Mouse (Mus musculus): ENCODE measurements around the gene Olfr509.
"Not testable (repeated sequence)": the region's sequence is repeated elsewhere in the genome, so short reads cannot be mapped to it uniquely, and the experiment has no call there.

Olfr509 gene

DNA sequence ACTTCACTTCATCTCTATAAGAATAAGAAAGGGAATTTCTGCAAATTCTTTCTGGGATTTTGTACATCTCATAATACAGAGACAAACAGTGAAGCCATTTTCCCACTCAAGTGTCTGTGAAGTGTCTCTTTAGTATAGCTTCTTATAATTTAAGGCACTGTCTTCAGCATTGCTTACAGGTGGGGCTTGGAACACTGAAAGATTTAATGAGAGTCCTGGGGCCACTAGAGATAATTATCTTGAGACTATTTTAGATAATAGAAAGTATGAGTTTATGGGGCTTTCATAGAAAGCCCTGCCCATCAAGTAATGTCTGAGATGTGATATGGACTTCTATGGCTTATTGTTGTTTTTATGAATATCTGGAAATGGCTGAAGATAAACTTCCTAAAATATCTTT lies at the start of gene Olfr509:
TSS of gene Olfr509 (minus strand) at position 101 of the 400 bp plus-strand sequence.
- DNase-seq, result no peak

DNA sequence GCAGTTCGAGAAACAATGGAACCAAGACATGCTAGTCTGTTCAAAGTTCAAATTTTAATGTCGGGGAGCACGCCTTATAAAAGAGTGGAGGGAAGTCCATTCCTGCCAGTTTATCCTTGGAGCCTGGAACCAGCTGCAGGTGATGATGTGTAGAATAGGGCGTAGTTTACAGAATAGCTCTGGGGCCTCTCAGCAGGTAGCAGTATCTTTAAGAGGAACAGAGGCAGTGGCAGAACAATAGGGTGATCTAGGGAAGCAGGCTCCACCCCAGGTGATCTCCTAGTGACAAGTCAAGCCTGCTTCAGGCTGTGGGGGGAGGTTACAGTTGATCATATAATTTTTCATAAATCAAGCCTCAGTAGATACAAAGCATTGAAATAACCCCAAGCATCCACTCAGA lies 27.2 kb upstream of the Olfr509 start:
- DNase-seq, result no peak

DNA sequence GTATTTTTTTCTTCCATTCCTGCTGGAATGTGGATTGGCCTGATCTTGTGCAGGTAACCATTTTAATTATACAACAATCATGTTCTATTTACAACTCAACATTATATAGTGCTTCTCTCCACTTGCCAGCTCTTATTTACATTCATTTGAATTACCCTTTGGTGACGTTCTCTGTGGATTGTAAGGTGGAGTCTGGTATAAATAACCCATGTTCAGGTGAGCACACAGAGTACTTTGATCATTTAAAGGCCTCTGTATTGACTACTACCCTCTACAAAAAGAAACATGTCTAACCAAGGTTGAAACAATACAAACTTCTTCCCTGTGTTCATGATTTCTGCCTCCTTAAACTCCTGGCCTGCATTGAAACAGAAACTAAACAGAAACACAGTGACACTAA lies 19.4 kb upstream of the Olfr509 start:
- DNase-seq, result no peak

DNA sequence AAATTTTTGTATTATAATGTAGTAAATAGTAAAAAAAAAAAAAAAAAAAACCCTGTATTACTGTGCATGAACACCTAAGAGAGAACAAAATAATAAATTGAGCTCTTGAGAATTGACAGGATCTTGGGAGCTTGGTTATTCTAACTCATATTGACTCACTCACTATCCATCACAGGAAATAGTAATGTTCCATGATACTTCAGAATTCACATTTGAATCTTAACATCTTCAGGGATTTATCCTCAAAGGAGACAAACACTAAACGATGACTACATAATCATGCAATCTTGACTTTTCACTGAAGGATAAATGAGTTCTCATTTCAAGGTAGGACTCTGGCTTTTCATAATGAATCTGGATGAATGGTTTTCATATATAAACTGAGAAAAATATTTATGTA lies 14.4 kb upstream of the Olfr509 start, which contains the start of gene Olfr510:
TSS of gene Olfr510 (plus strand) at position 301 of the 400 bp plus-strand sequence.
- no peak for DNase-seq

DNA sequence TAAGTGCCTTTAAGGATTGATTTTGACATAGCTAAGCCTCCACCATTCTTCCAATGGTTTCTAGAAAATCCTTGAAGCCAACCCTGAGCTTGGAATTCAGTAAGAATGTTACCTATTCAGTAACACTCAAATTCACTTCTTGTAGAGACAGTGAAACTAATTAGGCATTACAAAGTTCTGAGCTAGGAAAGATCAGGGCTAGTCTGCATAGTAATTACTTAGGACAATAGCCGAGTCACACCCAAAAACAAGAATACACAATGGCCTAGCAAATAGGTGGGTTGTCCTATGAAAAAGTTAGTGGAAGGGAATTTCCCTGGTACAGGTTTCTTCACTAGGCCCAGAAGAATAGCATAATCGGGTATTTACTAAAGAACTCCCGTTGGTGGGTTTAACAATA lies 10.7 kb upstream of the Olfr509 start:
- DNase-seq, result no peak

DNA sequence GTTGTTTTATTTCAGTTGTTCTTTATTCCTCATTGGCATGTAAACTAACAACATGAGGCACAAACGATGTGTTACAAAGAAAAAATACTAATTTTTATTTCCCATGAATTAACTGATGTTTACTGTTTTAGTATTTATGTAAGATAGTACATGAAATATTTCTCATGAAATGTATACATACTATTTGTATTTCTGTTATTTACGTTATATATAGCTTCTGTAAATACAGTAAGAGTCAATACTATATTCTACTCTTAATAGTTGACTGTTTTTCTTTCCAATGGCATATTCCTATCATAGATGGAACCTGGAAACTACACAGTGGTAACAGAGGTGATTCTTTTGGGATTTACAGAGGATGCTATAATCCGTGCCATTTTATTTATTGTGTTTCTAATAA lies 22.0 kb downstream of the Olfr509 start, which contains the start of gene Olfr508:
TSS of gene Olfr508 (plus strand) at position 301 of the 400 bp plus-strand sequence.
- no peak for DNase-seq

DNA sequence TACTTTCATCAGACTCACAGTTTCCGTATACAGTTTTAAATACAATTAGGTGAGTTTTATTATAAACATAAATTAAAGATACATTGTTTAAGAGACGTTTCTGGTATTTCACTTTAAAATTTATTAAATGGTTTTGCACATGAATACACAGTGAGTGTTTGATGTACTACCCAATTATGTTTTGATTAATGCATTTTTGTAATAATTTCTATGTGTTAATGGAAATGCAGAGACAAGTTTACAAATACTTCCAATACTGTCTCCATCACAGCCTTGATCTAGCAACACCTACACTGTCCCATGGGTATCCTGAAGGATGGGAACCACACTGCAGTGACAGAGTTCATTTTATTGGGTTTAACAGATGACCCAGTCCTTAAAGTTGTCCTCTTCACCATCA lies 30.2 kb downstream of the Olfr509 start, which contains the start of gene Olfr507:
TSS of gene Olfr507 (plus strand) at position 301 of the 400 bp plus-strand sequence.
- no peak for DNase-seq

DNA sequence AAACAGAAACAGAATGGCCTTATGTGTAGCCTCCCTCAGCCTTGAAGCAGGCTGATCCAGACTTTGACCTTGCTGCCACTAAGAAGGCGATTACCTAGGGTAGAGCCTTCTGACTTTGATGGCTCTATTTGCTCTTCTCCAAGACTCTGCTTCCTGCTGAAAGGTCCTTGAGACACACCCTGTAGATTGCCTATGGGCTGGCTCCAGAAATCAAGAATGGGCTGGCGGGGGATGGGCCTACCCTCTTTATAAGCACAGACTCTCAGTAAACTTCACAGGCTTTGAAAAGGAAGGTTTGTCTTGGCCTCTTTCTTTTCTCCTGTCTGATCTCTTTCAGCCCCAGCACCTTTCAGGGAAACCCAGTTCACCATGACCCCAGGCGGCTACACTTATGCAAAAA lies 34.9 kb downstream of the Olfr509 start:
- not testable (repeated sequence) for DNase-seq

DNA sequence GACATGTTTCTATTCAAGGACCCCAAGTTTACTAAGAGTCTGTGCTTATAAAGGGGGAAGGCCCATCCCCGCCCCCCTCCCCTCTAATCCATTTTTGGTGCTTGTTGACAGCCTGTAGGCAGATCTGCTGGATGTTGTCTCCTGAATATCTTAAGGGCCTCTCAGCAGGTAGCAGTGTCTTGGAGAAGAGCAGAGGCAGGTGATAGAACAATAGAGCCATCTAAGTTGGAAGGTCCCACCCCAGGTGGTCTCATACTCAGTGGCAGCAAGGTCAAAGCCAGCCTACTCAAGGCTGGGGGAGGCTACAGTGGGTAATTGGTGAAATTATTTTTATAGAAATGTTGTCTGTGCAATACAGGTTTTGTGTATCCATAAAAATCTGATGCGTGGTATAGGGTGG lies 37.6 kb downstream of the Olfr509 start:
- no peak for DNase-seq

DNA sequence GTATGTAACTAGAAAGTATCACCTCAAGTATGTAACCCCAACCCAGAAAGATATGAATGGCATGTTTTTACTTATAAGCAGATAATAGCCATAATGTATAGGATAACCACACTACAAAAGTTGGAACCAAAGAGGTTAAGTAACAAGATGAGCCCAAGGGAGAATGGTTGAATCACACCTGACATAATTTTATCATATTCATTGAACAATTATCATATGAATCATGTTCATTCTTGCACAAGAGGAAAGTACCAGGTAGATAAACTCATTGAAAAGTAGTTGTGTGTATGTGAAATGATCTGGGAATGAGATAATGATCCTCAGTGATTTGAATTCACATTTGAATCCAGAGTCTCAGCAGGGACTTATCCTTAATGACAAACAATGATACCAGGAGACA lies 41.2 kb downstream of the Olfr509 start, which contains the start of gene Olfr506:
TSS of gene Olfr506 (plus strand) at position 301 of the 400 bp plus-strand sequence.
- no peak for DNase-seq

DNA sequence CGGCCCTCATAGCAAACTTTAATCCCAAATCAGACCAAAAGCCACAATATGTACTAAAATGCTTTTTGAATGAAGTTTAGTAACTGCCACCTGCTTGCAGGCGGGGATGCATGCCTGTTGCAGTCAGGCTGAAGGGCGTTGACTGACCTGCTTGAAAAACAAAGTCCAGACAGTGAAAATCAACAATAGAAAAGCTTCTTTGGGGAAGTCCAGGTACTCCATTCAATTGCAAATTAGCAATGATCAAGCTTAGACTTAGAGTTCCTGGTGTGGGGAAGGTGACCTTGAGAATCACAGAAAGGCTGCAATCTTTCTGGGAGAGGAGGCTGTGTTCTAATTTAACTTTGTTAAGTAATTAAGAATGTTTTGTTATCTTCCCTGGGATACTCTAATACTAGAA lies 49.8 kb downstream of the Olfr509 start:
- DNase-seq, result not testable (repeated sequence)

Measured in cerebellum, postnatal 14 days (tissue).